Mouse (Mus musculus): ENCODE data around the gene Grb2. TPM values are rescaled to one million over a fixed set of nuclear protein-coding genes. Genes with fewer than 3 reads are reported as not detected.
"Not testable (repeated sequence)": the region's sequence is repeated elsewhere in the genome, so short reads cannot be mapped to it uniquely, and the experiment has no call there.

Grb2 gene
- polyA plus RNA-seq, 1 experiment from 2014 or later = 113 TPM

DNA sequence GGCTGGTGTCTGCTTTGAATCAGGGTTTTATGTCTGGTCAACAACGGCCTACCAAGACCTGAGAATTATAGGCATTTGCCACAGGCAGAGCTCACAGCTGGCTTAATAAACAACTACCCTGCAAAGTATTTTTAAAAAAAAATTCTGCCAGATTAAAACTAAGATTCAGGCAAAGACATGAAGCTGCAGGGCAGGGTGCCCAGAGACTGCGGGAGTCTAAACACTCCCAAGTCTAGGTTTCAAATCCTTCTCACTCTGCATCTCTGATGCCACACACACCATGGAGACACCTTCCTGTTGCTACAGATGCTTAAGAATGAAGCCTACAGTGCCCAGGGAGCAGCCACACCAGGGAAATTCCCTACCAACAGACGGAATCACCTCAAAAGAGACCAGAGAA is 56.7 kb downstream of the Grb2 start:
- ATAC-seq (ENCODE audit: low FRiP score, low TSS enrichment) (no peak), DNase-seq (no peak)
- 93% methylated on average over 3 of the region's 3 CpGs for WGBS
- Histone ChIP-seq H3K36me3 (ENCODE audit: control insufficient read depth, insufficient read depth, low read length) (peaks cover 38% of the 10 kb centered on the region), H3K9me3 (ENCODE audit: control insufficient read depth, low read length) (no peaks in the 10 kb centered on the region), H3K9ac (replicated peaks; ENCODE audit: low read length) (no peak overlapping the region), H3K4me3 (replicated peaks; ENCODE audit: low read depth, low read length) (no peak overlapping the region), H3K27me3 (ENCODE audit: control insufficient read depth, insufficient read depth, low read length) (no peaks in the 10 kb centered on the region), H3K4me2 (ENCODE audit: low read length) (no peak overlapping the region), H3K27ac (replicated peaks; ENCODE audit: low read depth, low read length) (no peak overlapping the region), H3K4me1 (ENCODE audit: control insufficient read depth, insufficient read depth, low read length) (no peaks in the 10 kb centered on the region)

DNA sequence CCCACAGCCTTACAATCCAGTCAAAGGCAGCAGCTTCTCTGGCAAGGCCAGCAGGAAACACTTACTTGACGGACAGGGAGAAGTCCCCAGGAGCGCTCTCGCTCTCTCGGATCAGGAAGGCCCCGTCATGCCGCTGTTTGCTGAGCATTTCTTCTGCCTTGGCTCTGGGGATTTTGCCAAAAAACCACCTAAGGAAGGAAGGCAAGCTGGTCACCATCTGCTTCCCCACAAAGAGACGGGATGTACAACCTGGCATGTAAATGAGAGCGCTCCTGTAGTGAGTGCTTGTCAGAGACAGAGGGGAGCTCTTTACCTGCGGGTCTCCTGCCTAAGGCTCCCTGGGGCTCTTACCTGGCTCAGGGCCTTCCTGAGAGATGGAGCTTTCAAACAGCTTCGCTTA is 58.7 kb downstream of the Grb2 start:
- Histone ChIP-seq H3K27me3 (ENCODE audit: control insufficient read depth, insufficient read depth, low read length) (no peaks in the 10 kb centered on the region), H3K9ac (replicated peaks; ENCODE audit: low read length) (no peak overlapping the region), H3K36me3 (ENCODE audit: control insufficient read depth, insufficient read depth, low read length) (peaks cover 41% of the 10 kb centered on the region), H3K27ac (replicated peaks; ENCODE audit: low read depth, low read length) (peak overlapping the region; percentile 1; the same call in 1 of the 2 replicates), H3K4me3 (replicated peaks; ENCODE audit: low read depth, low read length) (no peak overlapping the region), H3K4me2 (ENCODE audit: low read length) (no peak overlapping the region), H3K4me1 (ENCODE audit: control insufficient read depth, insufficient read depth, low read length) (no peaks in the 10 kb centered on the region), H3K9me3 (ENCODE audit: control insufficient read depth, low read length) (no peaks in the 10 kb centered on the region)
- no peak for ATAC-seq (ENCODE audit: low FRiP score, low TSS enrichment)
- DNase-seq = peak; percentile 15
- WGBS = 46% methylated on average over 10 of the region's 10 CpGs

DNA sequence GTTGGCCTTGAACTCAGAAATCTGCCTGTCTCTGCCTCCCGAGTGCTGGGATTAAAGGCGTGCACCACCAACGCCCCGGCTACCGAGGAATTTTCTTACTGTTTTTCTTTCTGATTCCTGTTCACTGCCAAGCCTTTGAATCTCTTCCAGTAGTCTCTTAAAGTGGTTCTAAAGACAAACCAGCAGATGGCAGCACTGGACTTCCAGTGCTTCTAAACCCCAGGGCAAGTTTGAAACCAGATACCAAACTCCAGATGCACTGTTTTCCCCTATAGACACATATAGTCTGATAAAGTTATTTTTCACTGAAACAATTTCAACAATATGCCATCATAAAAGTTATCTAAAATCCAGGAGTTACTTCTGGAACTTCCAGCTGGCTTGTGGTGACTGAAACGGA is 60.9 kb downstream of the Grb2 start:
- peak; percentile 89 for DNase-seq
- WGBS = 70% methylated on average over 6 of the region's 6 CpGs
- H3K4me1 ChIP-seq (ENCODE audit: control insufficient read depth, insufficient read depth, low read length) = no peaks in the 10 kb centered on the region
- no peak overlapping the region for H3K4me2 ChIP-seq (ENCODE audit: low read length)
- no peak overlapping the region for H3K27ac ChIP-seq (replicated peaks; ENCODE audit: low read depth, low read length)
- no peak overlapping the region for H3K4me3 ChIP-seq (replicated peaks; ENCODE audit: low read depth, low read length)
- H3K27me3 ChIP-seq (ENCODE audit: control insufficient read depth, insufficient read depth, low read length) = no peaks in the 10 kb centered on the region
- peaks cover 40% of the 10 kb centered on the region for H3K36me3 ChIP-seq (ENCODE audit: control insufficient read depth, insufficient read depth, low read length)
- ATAC-seq (ENCODE audit: low FRiP score, low TSS enrichment) = no peak
- H3K9me3 ChIP-seq (ENCODE audit: control insufficient read depth, low read length) = no peaks in the 10 kb centered on the region
- no peak overlapping the region for H3K9ac ChIP-seq (replicated peaks; ENCODE audit: low read length)

DNA sequence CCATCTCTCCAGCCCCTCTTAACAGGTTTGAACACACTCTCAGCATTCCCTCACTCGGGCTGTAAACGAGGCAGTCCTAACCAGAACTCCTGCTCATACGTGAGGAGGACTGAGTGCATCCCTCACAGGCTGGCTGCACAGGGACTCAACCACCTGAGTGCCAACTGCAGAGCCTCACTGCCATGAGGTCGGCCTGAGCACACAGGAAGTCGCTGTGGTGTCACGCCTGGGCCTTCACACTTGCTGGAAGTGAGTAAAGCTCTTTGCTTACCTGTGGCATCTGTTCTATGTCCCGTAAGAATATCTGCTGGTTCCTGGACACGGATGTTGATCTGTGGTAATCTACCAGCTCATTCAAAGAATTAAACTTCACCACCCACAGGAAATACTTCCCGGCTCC is 62.0 kb downstream of the Grb2 start:
- 95% methylated on average over 9 of the region's 9 CpGs for WGBS
- no peak overlapping the region for H3K4me2 ChIP-seq (ENCODE audit: low read length)
- peaks cover 38% of the 10 kb centered on the region for H3K36me3 ChIP-seq (ENCODE audit: control insufficient read depth, insufficient read depth, low read length)
- no peak for DNase-seq
- H3K4me1 ChIP-seq (ENCODE audit: control insufficient read depth, insufficient read depth, low read length) = no peaks in the 10 kb centered on the region
- no peaks in the 10 kb centered on the region for H3K27me3 ChIP-seq (ENCODE audit: control insufficient read depth, insufficient read depth, low read length)
- no peak overlapping the region for H3K27ac ChIP-seq (replicated peaks; ENCODE audit: low read depth, low read length)
- no peaks in the 10 kb centered on the region for H3K9me3 ChIP-seq (ENCODE audit: control insufficient read depth, low read length)
- no peak for ATAC-seq (ENCODE audit: low FRiP score, low TSS enrichment)
- H3K4me3 ChIP-seq (replicated peaks; ENCODE audit: low read depth, low read length) = no peak overlapping the region
- no peak overlapping the region for H3K9ac ChIP-seq (replicated peaks; ENCODE audit: low read length)

DNA sequence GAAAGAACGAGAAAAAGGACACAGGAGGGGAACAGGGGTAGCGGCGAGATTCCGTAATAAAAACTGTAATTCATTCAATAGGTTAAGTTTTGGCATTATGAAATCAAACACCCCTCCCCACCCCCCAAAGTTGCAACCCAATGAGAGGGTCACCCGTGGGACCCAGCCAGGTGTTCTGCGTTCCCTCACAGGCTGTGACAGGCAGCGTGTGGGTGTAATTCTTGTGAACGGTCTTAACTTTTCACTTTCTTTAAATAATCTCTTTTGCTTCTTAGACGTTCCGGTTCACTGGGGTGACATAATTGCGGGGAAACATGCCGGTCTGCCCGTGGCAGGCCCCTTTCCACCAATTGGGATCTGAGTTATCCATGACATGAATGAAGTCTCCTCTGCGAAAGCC is 62.9 kb downstream of the Grb2 start:
- not testable (repeated sequence) for H3K9ac ChIP-seq (replicated peaks; ENCODE audit: low read length); H3K4me1 ChIP-seq (ENCODE audit: control insufficient read depth, insufficient read depth, low read length); H3K4me3 ChIP-seq (replicated peaks; ENCODE audit: low read depth, low read length); ATAC-seq (ENCODE audit: low FRiP score, low TSS enrichment); H3K27me3 ChIP-seq (ENCODE audit: control insufficient read depth, insufficient read depth, low read length); DNase-seq; H3K9me3 ChIP-seq (ENCODE audit: control insufficient read depth, low read length); H3K27ac ChIP-seq (replicated peaks; ENCODE audit: low read depth, low read length); H3K4me2 ChIP-seq (ENCODE audit: low read length)
- 81% methylated on average over 14 of the region's 14 CpGs for WGBS
- H3K36me3 ChIP-seq (ENCODE audit: control insufficient read depth, insufficient read depth, low read length) = peaks cover 38% of the 10 kb centered on the region

DNA sequence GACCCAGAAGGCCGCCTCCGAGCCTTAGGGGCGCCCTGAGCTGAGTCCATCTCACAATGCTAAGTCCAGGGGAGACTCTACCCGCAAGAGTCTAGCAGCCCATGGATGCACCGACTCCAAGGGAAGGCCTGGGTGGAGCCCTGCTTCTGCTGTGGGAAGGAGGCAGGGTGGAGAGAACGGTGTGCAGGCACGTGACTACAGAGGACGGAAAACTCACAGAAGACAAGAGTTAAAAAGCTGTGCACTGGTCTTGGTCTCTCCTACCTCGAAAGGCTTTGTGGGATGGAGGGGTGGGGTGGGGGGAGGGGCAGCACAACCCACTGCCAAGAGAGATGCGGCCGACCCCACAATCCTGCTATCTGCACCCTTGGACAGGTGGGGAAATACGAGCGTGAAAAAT is 64.1 kb downstream of the Grb2 start:
- no peak overlapping the region for H3K4me2 ChIP-seq (ENCODE audit: low read length)
- DNase-seq = no peak
- no peaks in the 10 kb centered on the region for H3K27me3 ChIP-seq (ENCODE audit: control insufficient read depth, insufficient read depth, low read length)
- no peaks in the 10 kb centered on the region for H3K4me1 ChIP-seq (ENCODE audit: control insufficient read depth, insufficient read depth, low read length)
- H3K9ac ChIP-seq (replicated peaks; ENCODE audit: low read length) = no peak overlapping the region
- no peak for ATAC-seq (ENCODE audit: low FRiP score, low TSS enrichment)
- WGBS = 96% methylated on average over 13 of the region's 13 CpGs
- no peaks in the 10 kb centered on the region for H3K9me3 ChIP-seq (ENCODE audit: control insufficient read depth, low read length)
- H3K4me3 ChIP-seq (replicated peaks; ENCODE audit: low read depth, low read length) = no peak overlapping the region
- no peak overlapping the region for H3K27ac ChIP-seq (replicated peaks; ENCODE audit: low read depth, low read length)
- H3K36me3 ChIP-seq (ENCODE audit: control insufficient read depth, insufficient read depth, low read length) = peaks cover 38% of the 10 kb centered on the region

DNA sequence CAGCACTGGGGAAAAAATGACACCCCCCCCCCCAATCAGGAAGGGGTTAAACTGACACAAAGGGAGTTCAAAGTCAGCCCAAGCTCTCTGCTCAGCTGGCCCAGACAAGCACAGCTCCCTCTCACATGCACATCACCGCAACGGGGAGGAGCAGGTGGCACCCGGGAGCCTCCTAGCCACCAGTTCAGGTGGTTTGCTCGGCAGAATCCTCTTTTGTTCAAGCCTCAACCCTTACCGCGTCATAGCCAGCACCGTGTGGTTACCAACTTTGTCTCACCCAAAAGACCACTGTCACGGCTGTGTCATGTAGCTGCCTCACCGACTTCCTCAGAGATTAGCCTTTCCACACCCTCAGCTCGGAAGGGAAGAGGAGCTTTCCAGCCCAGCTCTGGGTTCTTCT is 65.1 kb downstream of the Grb2 start:
- DNase-seq (no peak), ATAC-seq (ENCODE audit: low FRiP score, low TSS enrichment) (no peak)
- Histone ChIP-seq H3K4me2 (ENCODE audit: low read length) (no peak overlapping the region), H3K4me3 (replicated peaks; ENCODE audit: low read depth, low read length) (no peak overlapping the region), H3K9ac (replicated peaks; ENCODE audit: low read length) (no peak overlapping the region), H3K27me3 (ENCODE audit: control insufficient read depth, insufficient read depth, low read length) (no peaks in the 10 kb centered on the region), H3K4me1 (ENCODE audit: control insufficient read depth, insufficient read depth, low read length) (no peaks in the 10 kb centered on the region), H3K36me3 (ENCODE audit: control insufficient read depth, insufficient read depth, low read length) (peaks cover 38% of the 10 kb centered on the region), H3K9me3 (ENCODE audit: control insufficient read depth, low read length) (no peaks in the 10 kb centered on the region), H3K27ac (replicated peaks; ENCODE audit: low read depth, low read length) (no peak overlapping the region)
- WGBS = 78% methylated on average over 10 of the region's 10 CpGs

DNA sequence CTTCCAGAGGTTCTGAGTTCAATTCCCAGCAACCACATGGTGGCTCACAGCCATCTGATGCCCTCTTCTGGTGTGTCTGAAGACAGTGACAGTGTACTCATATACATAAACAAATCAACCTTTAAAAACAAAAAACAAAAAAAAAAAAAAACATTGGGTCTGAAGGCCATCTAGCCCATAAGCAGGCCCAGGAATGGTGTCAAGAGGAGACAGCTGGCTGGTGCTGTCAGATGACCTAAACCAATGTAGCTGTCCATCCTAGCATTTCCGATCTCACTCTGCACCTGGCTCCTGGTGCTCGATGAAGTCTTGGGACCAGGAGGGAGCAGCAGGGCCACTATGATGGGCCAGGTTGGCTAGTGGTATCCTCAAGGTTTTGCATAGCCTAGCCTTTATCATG is 65.7 kb downstream of the Grb2 start:
- Histone ChIP-seq H3K4me2 (ENCODE audit: low read length) (no peak overlapping the region), H3K9me3 (ENCODE audit: control insufficient read depth, low read length) (no peaks in the 10 kb centered on the region), H3K4me1 (ENCODE audit: control insufficient read depth, insufficient read depth, low read length) (no peaks in the 10 kb centered on the region), H3K27me3 (ENCODE audit: control insufficient read depth, insufficient read depth, low read length) (no peaks in the 10 kb centered on the region), H3K27ac (replicated peaks; ENCODE audit: low read depth, low read length) (no peak overlapping the region), H3K9ac (replicated peaks; ENCODE audit: low read length) (no peak overlapping the region), H3K4me3 (replicated peaks; ENCODE audit: low read depth, low read length) (no peak overlapping the region), H3K36me3 (ENCODE audit: control insufficient read depth, insufficient read depth, low read length) (peaks cover 33% of the 10 kb centered on the region)
- WGBS = 94% methylated on average over 2 of the region's 2 CpGs
- DNase-seq (no peak), ATAC-seq (ENCODE audit: low FRiP score, low TSS enrichment) (no peak)

DNA sequence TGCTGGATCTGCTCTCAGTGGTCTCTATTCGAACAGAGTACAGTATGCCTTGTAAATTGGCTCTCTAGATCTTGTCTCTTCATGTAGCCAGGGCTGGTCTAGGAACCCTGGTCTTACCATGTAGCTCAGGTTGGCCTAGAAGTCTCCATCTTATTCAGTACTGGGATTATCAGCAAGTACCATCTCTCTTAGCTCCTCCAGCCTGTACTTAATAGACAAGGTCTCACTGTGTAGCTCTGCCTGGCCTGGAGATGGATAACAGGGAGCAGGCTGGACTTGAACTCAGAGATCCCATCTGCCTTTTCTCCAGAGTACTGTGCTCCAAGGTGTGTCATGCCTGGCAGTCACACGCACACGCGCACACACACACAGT is 66.7 kb downstream of the Grb2 start:
- H3K4me3 ChIP-seq (replicated peaks; ENCODE audit: low read depth, low read length) = no peak overlapping the region
- H3K9me3 ChIP-seq (ENCODE audit: control insufficient read depth, low read length) = no peaks in the 10 kb centered on the region
- H3K4me1 ChIP-seq (ENCODE audit: control insufficient read depth, insufficient read depth, low read length) = no peaks in the 10 kb centered on the region
- H3K4me2 ChIP-seq (ENCODE audit: low read length) = no peak overlapping the region
- ATAC-seq (ENCODE audit: low FRiP score, low TSS enrichment) (no peak), DNase-seq (no peak)
- 89% methylated on average over 4 of the region's 4 CpGs for WGBS
- H3K27me3 ChIP-seq (ENCODE audit: control insufficient read depth, insufficient read depth, low read length) = no peaks in the 10 kb centered on the region
- no peak overlapping the region for H3K9ac ChIP-seq (replicated peaks; ENCODE audit: low read length)
- H3K27ac ChIP-seq (replicated peaks; ENCODE audit: low read depth, low read length) = no peak overlapping the region
- H3K36me3 ChIP-seq (ENCODE audit: control insufficient read depth, insufficient read depth, low read length) = peaks cover 25% of the 10 kb centered on the region
